Mouse (Mus musculus): Measurements from ENCODE around the gene Coro6. TPM values are rescaled to one million over a fixed set of nuclear protein-coding genes. Genes with fewer than 3 reads are reported as not detected.
A peak's percentile ranks its signal among the peaks of the same experiment; 100 is the strongest.

The Coro6 gene
- polyA plus RNA-seq, 1 experiment from 2014 or later = 0.25 TPM

GRCm38 (mm10) chr11:77442186-77443170, 19.7 kb upstream of the Coro6 start:
- Histone ChIP-seq H3K9ac (replicated peaks; ENCODE audit: low read length) (no peak overlapping the region), H3K4me3 (ENCODE audit: low read length) (no peak overlapping the region), H3K36me3 (ENCODE audit: insufficient read depth, low read length) (0 out of 2 replicates have a peak, but pooled peaks cover 4% of the 10 kb centered on the region), H3K27me3 (ENCODE audit: insufficient read depth, low read length) (no peaks in the 10 kb centered on the region), H3K27ac (ENCODE audit: low read length) (peak overlapping the region; percentile 27; the same call in 1 of the 2 replicates), H3K4me1 (ENCODE audit: insufficient read depth, low read length) (0 out of 2 replicates have a peak, but pooled peaks cover 2% of the 10 kb centered on the region), H3K4me2 (replicated peaks; ENCODE audit: low read depth, low read length) (no peak overlapping the region), H3K9me3 (ENCODE audit: low read length) (no peaks in the 10 kb centered on the region)
- 54% methylated on average over 7 of the region's 7 CpGs for WGBS
- ATAC-seq (ENCODE audit: low FRiP score, low TSS enrichment) = no peak

GRCm38 (mm10) chr11:77444939-77445338, 17.3 kb upstream of the Coro6 start:
- no peak for ATAC-seq (ENCODE audit: low FRiP score, low TSS enrichment)
- no peak overlapping the region for H3K27ac ChIP-seq (ENCODE audit: low read length)
- 46% methylated on average over 2 of the region's 2 CpGs for WGBS
- H3K4me3 ChIP-seq (ENCODE audit: low read length) = no peak overlapping the region
- no peaks in the 10 kb centered on the region for H3K9me3 ChIP-seq (ENCODE audit: low read length)
- H3K9ac ChIP-seq (replicated peaks; ENCODE audit: low read length) = no peak overlapping the region
- peaks cover 3% of the 10 kb centered on the region; the same call in 1 of the 2 replicates for H3K36me3 ChIP-seq (ENCODE audit: insufficient read depth, low read length)
- no peak overlapping the region for H3K4me2 ChIP-seq (replicated peaks; ENCODE audit: low read depth, low read length)
- 0 out of 2 replicates have a peak, but pooled peaks cover 2% of the 10 kb centered on the region for H3K4me1 ChIP-seq (ENCODE audit: insufficient read depth, low read length)
- H3K27me3 ChIP-seq (ENCODE audit: insufficient read depth, low read length) = no peaks in the 10 kb centered on the region

- Histone ChIP-seq H3K4me3 (ENCODE audit: low read length) (no peak overlapping the region), H3K27ac (ENCODE audit: low read length) (no peak overlapping the region), H3K9me3 (ENCODE audit: low read length) (no peaks in the 10 kb centered on the region), H3K4me2 (replicated peaks; ENCODE audit: low read depth, low read length) (no peak overlapping the region), H3K4me1 (ENCODE audit: insufficient read depth, low read length) (0 out of 2 replicates have a peak, but pooled peaks cover 2% of the 10 kb centered on the region), H3K27me3 (ENCODE audit: insufficient read depth, low read length) (no peaks in the 10 kb centered on the region), H3K36me3 (ENCODE audit: insufficient read depth, low read length) (peaks cover 7% of the 10 kb centered on the region; the same call in 1 of the 2 replicates), H3K9ac (replicated peaks; ENCODE audit: low read length) (no peak overlapping the region)
- WGBS = 63% methylated on average over 6 of the region's 6 CpGs
- peak; percentile 35; the same call in 1 of the 2 replicates for ATAC-seq (ENCODE audit: low FRiP score, low TSS enrichment)
These were observed 15.6 kb upstream of the Coro6 start for GRCm38 (mm10) chr11:77446628-77447041.

GRCm38 (mm10) chr11:77449224-77449623, 13.0 kb upstream of the Coro6 start:
- H3K4me3 ChIP-seq (ENCODE audit: low read length) = no peak overlapping the region
- WGBS = 90% methylated on average over 7 of the region's 7 CpGs
- peaks cover 14% of the 10 kb centered on the region; the same call in 1 of the 2 replicates for H3K36me3 ChIP-seq (ENCODE audit: insufficient read depth, low read length)
- no peak overlapping the region for H3K27ac ChIP-seq (ENCODE audit: low read length)
- H3K4me1 ChIP-seq (ENCODE audit: insufficient read depth, low read length) = 0 out of 2 replicates have a peak, but pooled peaks cover 2% of the 10 kb centered on the region
- H3K27me3 ChIP-seq (ENCODE audit: insufficient read depth, low read length) = no peaks in the 10 kb centered on the region
- no peak for ATAC-seq (ENCODE audit: low FRiP score, low TSS enrichment)
- H3K9me3 ChIP-seq (ENCODE audit: low read length) = no peaks in the 10 kb centered on the region
- H3K4me2 ChIP-seq (replicated peaks; ENCODE audit: low read depth, low read length) = no peak overlapping the region
- H3K9ac ChIP-seq (replicated peaks; ENCODE audit: low read length) = no peak overlapping the region

GRCm38 (mm10) chr11:77451670-77452069, 10.5 kb upstream of the Coro6 start:
- no peaks in the 10 kb centered on the region for H3K4me1 ChIP-seq (ENCODE audit: insufficient read depth, low read length)
- no peak overlapping the region for H3K27ac ChIP-seq (ENCODE audit: low read length)
- H3K4me2 ChIP-seq (replicated peaks; ENCODE audit: low read depth, low read length) = no peak overlapping the region
- no peak overlapping the region for H3K9ac ChIP-seq (replicated peaks; ENCODE audit: low read length)
- 95% methylated on average over 2 of the region's 2 CpGs for WGBS
- no peak overlapping the region for H3K4me3 ChIP-seq (ENCODE audit: low read length)
- H3K27me3 ChIP-seq (ENCODE audit: insufficient read depth, low read length) = no peaks in the 10 kb centered on the region
- no peaks in the 10 kb centered on the region for H3K9me3 ChIP-seq (ENCODE audit: low read length)
- H3K36me3 ChIP-seq (ENCODE audit: insufficient read depth, low read length) = peaks cover 21% of the 10 kb centered on the region; the same call in 1 of the 2 replicates
- ATAC-seq (ENCODE audit: low FRiP score, low TSS enrichment) = no peak

- Histone ChIP-seq H3K27ac (ENCODE audit: low read length) (no peak overlapping the region), H3K4me2 (replicated peaks; ENCODE audit: low read depth, low read length) (no peak overlapping the region), H3K9me3 (ENCODE audit: low read length) (no peaks in the 10 kb centered on the region), H3K9ac (replicated peaks; ENCODE audit: low read length) (no peak overlapping the region), H3K4me1 (ENCODE audit: insufficient read depth, low read length) (no peaks in the 10 kb centered on the region), H3K36me3 (ENCODE audit: insufficient read depth, low read length) (peaks cover 21% of the 10 kb centered on the region; the same call in 1 of the 2 replicates), H3K27me3 (ENCODE audit: insufficient read depth, low read length) (no peaks in the 10 kb centered on the region), H3K4me3 (ENCODE audit: low read length) (no peak overlapping the region)
- 95% methylated on average over 2 of the region's 2 CpGs for WGBS
- no peak for ATAC-seq (ENCODE audit: low FRiP score, low TSS enrichment)
These were observed 8.8 kb upstream of the Coro6 start for GRCm38 (mm10) chr11:77453388-77453787.

GRCm38 (mm10) chr11:77455770-77456510, 6.3 kb upstream of the Coro6 start:
- 86% methylated on average over 9 of the region's 9 CpGs for WGBS
- Histone ChIP-seq H3K27ac (ENCODE audit: low read length) (no peak overlapping the region), H3K9me3 (ENCODE audit: low read length) (no peaks in the 10 kb centered on the region), H3K4me2 (replicated peaks; ENCODE audit: low read depth, low read length) (no peak overlapping the region), H3K4me1 (ENCODE audit: insufficient read depth, low read length) (no peaks in the 10 kb centered on the region), H3K9ac (replicated peaks; ENCODE audit: low read length) (no peak overlapping the region), H3K4me3 (ENCODE audit: low read length) (no peak overlapping the region), H3K36me3 (ENCODE audit: insufficient read depth, low read length) (peaks cover 15% of the 10 kb centered on the region; the same call in 1 of the 2 replicates), H3K27me3 (ENCODE audit: insufficient read depth, low read length) (peaks cover 4% of the 10 kb centered on the region; the same call in 1 of the 2 replicates)
- ATAC-seq (ENCODE audit: low FRiP score, low TSS enrichment) = no peak

GRCm38 (mm10) chr11:77456866-77457265, 5.3 kb upstream of the Coro6 start:
- ATAC-seq (ENCODE audit: low FRiP score, low TSS enrichment) = no peak
- no peak overlapping the region for H3K4me3 ChIP-seq (ENCODE audit: low read length)

GRCm38 (mm10) chr11:77461856-77462255, 355 bp upstream of the Coro6 start:
- no peak for ATAC-seq (ENCODE audit: low FRiP score, low TSS enrichment)
- Histone ChIP-seq H3K4me1 (ENCODE audit: insufficient read depth, low read length) (peaks cover 5% of the 10 kb centered on the region; the same call in 1 of the 2 replicates), H3K4me3 (ENCODE audit: low read length) (peak overlapping the region; percentile 63), H3K36me3 (ENCODE audit: insufficient read depth, low read length) (no peaks in the 10 kb centered on the region), H3K27ac (ENCODE audit: low read length) (no peak overlapping the region), H3K9me3 (ENCODE audit: low read length) (no peaks in the 10 kb centered on the region), H3K4me2 (replicated peaks; ENCODE audit: low read depth, low read length) (peak overlapping the region; percentile 99), H3K9ac (replicated peaks; ENCODE audit: low read length) (peak overlapping the region; percentile 66), H3K27me3 (ENCODE audit: insufficient read depth, low read length) (peaks cover 46% of the 10 kb centered on the region)
- WGBS = 4% methylated on average over 6 of the region's 6 CpGs

More at GRCm38 (mm10) chr11:77456866-77457265, 5.3 kb upstream of the Coro6 start:
- Histone ChIP-seq H3K36me3 (ENCODE audit: insufficient read depth, low read length) (peaks cover 15% of the 10 kb centered on the region; the same call in 1 of the 2 replicates), H3K4me2 (replicated peaks; ENCODE audit: low read depth, low read length) (no peak overlapping the region), H3K9ac (replicated peaks; ENCODE audit: low read length) (no peak overlapping the region), H3K9me3 (ENCODE audit: low read length) (no peaks in the 10 kb centered on the region), H3K27me3 (ENCODE audit: insufficient read depth, low read length) (peaks cover 12% of the 10 kb centered on the region; the same call in 1 of the 2 replicates), H3K4me1 (ENCODE audit: insufficient read depth, low read length) (peaks cover 2% of the 10 kb centered on the region; the same call in 1 of the 2 replicates), H3K27ac (ENCODE audit: low read length) (no peak overlapping the region)
- 74% methylated on average over 6 of the region's 6 CpGs for WGBS
